Mouse (Mus musculus) C2C12 (cell line): ENCODE results near the gene Cfap221.

Experiments
- CTCF ChIP-seq: IDR thresholded peaks from one replicate; pipeline ENCODE4 v1.5.1; 2011; ENCODE audit not compliant: control insufficient read depth, insufficient read depth, insufficient read length
- MYOD1 ChIP-seq: IDR thresholded peaks from one replicate; pipeline ENCODE4 v1.6.1; 2011; ENCODE audit warnings: low read depth; ENCODE audit not compliant: control insufficient read depth, insufficient read length
- MYOG ChIP-seq: IDR thresholded peaks from one replicate; pipeline ENCODE4 v1.6.1; 2011; ENCODE audit not compliant: control insufficient read depth, insufficient read length; ENCODE audit errors: extremely low read depth

GRCm38 (mm10) chr1:119878909-119879308 lies 118.1 kb downstream of the Cfap221 start:
- TF ChIP-seq CTCF (no peak), MYOD1 (no peak), MYOG (no peak)
